Mouse (Mus musculus): ENCODE data around the gene Creb3l1.

Creb3l1 gene

GRCm38 (mm10) chr2:91996006-91996405 is 28.3 kb downstream of the Creb3l1 start:
- DNase-seq: no peak

- DNase-seq: no peak
Measured at GRCm38 (mm10) chr2:91993409-91993808, 30.9 kb downstream of the Creb3l1 start.

- no peak for DNase-seq
Measured at GRCm38 (mm10) chr2:91989750-91990149, 34.6 kb downstream of the Creb3l1 start.

GRCm38 (mm10) chr2:91987542-91987941 is 36.8 kb downstream of the Creb3l1 start:
- peak; percentile 85 for DNase-seq

- peak; percentile 52 for DNase-seq
Measured at GRCm38 (mm10) chr2:91986071-91986470, 38.2 kb downstream of the Creb3l1 start.

- no peak for DNase-seq
Measured at GRCm38 (mm10) chr2:91984906-91985525, 39.3 kb downstream of the Creb3l1 start.

GRCm38 (mm10) chr2:91984439-91984838 is 39.9 kb downstream of the Creb3l1 start:
- peak; percentile 78 for DNase-seq

- no peak for DNase-seq
Measured at GRCm38 (mm10) chr2:91980830-91981229, 43.5 kb downstream of the Creb3l1 start.

GRCm38 (mm10) chr2:91980245-91980644 is 44.1 kb downstream of the Creb3l1 start:
- DNase-seq: no peak

GRCm38 (mm10) chr2:91978547-91978946 is 45.8 kb downstream of the Creb3l1 start:
- DNase-seq: no peak

GRCm38 (mm10) chr2:91977960-91978359 is 46.3 kb downstream of the Creb3l1 start:
- no peak for DNase-seq

GRCm38 (mm10) chr2:91975581-91976541 is 48.4 kb downstream of the Creb3l1 start, which contains the start of gene Dgkz:
Gene Dgkz (minus strand): TSS chr2:91975864.
- peak; percentile 68 for DNase-seq

GRCm38 (mm10) chr2:91973416-91974135 is 50.7 kb downstream of the Creb3l1 start:
- no peak for DNase-seq

- DNase-seq: no peak
Measured at GRCm38 (mm10) chr2:91972121-91972566, 52.2 kb downstream of the Creb3l1 start.

GRCm38 (mm10) chr2:91971231-91972097 is 52.8 kb downstream of the Creb3l1 start:
- no peak for DNase-seq

- no peak for DNase-seq
Measured at GRCm38 (mm10) chr2:91967962-91968361, 56.3 kb downstream of the Creb3l1 start.

- no peak for DNase-seq
Measured at GRCm38 (mm10) chr2:91966367-91966766, 57.9 kb downstream of the Creb3l1 start.

- peak; percentile 61 for DNase-seq
Measured at GRCm38 (mm10) chr2:91965417-91965816, 58.9 kb downstream of the Creb3l1 start.

- no peak for DNase-seq
Measured at GRCm38 (mm10) chr2:91964610-91965204, 59.6 kb downstream of the Creb3l1 start.

GRCm38 (mm10) chr2:91963443-91963932 is 60.8 kb downstream of the Creb3l1 start:
- DNase-seq: peak; percentile 98

GRCm38 (mm10) chr2:91962864-91963401 is 61.4 kb downstream of the Creb3l1 start:
- DNase-seq: peak; percentile 50
